Mouse (Mus musculus): ENCODE results near the gene Ptger4. TPM values are rescaled to one million over a fixed set of nuclear protein-coding genes. Genes with fewer than 3 reads are reported as not detected.
A peak's percentile ranks its signal among the peaks of the same experiment; 100 is the strongest.

Ptger4 gene
- polyA plus RNA-seq (2015; fragmentation: Nextera tagmentation; extraction: Ambion mirVana): 4.6 and 5.0 TPM in 2 replicates

DNA sequence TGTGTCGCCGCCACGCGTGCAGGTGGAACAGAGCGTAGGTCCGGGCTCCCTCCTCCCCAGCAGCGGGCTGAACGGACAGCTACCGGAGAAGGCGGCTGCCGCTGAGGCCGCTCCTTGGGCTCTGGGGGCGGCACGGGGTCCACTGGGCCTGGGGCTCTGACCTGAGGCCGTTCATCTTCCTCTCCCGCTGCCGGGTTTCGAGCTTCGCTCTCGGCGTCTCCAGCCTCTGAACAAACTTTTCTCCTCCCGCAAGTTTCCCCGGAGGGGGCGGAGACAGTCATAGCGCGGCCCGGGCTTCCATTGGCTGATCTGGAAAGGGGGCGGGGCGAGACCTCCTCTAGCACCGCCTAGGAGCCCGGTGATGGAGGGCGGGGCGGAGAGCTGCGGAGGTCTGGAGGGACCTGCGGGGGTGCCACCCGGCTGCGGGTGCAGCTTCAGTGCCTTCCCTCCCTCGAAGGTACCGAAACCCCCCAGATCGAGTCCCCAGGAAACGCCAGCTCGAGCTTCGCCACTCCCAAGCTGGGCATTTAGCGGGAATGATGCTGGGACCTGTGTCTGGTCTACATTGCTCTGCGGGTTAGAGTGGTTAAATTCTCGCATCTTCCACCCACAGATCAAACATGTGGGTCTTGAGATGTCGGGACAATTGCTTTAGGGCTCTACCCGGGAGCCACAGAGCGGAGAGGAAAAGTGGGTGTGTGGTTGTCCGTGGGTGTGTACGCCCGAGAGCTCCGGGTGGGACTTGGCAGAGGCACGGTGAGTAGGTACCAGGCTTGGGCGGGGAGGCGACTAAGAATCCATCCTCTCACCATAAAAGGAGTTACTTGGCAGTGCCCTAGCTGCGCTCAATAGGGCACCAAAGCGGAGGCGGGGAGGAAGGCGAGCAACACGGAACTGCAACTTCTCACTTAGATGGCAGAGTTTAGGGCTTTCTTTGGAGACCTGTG is at the start of gene Ptger4:
Gene Ptger4 (minus strand): TSS at position 229 of the 947 bp plus-strand sequence.
- under 1% methylated on average over 61 of the region's 61 CpGs for WGBS
- ATAC-seq (ENCODE audit: insufficient number of reproducible peaks, insufficient read depth, low FRiP score, low TSS enrichment, low read depth): peak; percentile 95
- H3K4me3 ChIP-seq: peak within 1 kb of the TSS; percentile 58
- peaks cover 56% of the 10 kb centered on the region for H3K27me3 ChIP-seq
- peak within 1 kb of the TSS; percentile 98 for H3K4me2 ChIP-seq
- no peaks in the 10 kb centered on the region for H3K9me3 ChIP-seq
- no peak within 1 kb of the TSS for H3K27ac ChIP-seq
- peak within 1 kb of the TSS; percentile 67 for H3K9ac ChIP-seq
- H3K4me1 ChIP-seq: peaks cover 17% of the 10 kb centered on the region
- H3K36me3 ChIP-seq: no peaks in the 10 kb centered on the region

DNA sequence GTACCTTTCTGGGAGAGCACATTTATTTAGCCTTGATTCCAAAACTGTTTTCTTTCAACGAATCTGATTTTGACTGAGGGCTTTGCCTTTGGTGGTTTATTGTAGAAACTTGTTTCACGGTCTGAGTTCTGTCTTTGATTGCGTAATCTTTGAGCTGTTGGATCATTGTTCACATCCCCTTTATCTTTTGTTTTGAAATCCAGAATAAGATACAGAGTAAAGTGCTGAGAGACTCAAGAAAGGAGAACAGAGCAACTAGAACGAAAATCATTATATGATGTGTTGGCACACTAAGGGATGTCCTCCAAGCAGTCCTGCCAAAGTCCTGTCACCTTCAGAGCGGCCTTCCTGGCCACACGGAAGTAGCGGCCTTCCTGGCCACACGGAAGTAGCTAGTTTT is 44.4 kb upstream of the Ptger4 start:
- no peak overlapping the region for H3K27ac ChIP-seq
- H3K4me3 ChIP-seq: no peak overlapping the region
- no peaks in the 10 kb centered on the region for H3K27me3 ChIP-seq
- H3K36me3 ChIP-seq: no peaks in the 10 kb centered on the region
- H3K9ac ChIP-seq: no peak overlapping the region
- H3K4me1 ChIP-seq: no peaks in the 10 kb centered on the region
- H3K9me3 ChIP-seq: no peaks in the 10 kb centered on the region
- no peak for ATAC-seq (ENCODE audit: insufficient number of reproducible peaks, insufficient read depth, low FRiP score, low TSS enrichment, low read depth)
- WGBS: 84% methylated on average over 8 of the region's 8 CpGs
- no peak overlapping the region for H3K4me2 ChIP-seq

DNA sequence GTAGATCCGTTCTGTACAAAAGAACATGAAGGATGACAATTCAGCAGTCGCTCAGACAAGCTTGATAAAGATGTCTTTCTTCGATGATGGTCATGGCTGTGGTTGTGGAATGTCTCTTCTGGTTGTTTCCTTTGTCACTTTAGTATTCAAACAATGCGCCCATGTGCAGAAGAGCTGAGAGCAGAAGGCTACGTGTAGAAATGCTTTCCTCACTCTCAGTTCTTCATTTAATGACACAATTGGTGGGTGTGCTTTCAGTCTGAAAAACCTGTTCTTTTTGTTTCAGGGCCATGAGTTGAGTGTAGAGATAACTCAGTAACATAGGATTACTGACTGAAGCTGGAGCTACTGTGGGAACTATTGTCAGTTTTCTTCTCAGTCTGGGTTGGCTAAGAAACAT is 43.1 kb upstream of the Ptger4 start:
- ATAC-seq (ENCODE audit: insufficient number of reproducible peaks, insufficient read depth, low FRiP score, low TSS enrichment, low read depth): no peak
- Histone ChIP-seq H3K4me3 (no peak overlapping the region), H3K4me2 (no peak overlapping the region), H3K27ac (no peak overlapping the region), H3K27me3 (no peaks in the 10 kb centered on the region), H3K4me1 (no peaks in the 10 kb centered on the region), H3K36me3 (no peaks in the 10 kb centered on the region), H3K9me3 (no peaks in the 10 kb centered on the region), H3K9ac (no peak overlapping the region)
- 86% methylated on average over 5 of the region's 5 CpGs for WGBS

DNA sequence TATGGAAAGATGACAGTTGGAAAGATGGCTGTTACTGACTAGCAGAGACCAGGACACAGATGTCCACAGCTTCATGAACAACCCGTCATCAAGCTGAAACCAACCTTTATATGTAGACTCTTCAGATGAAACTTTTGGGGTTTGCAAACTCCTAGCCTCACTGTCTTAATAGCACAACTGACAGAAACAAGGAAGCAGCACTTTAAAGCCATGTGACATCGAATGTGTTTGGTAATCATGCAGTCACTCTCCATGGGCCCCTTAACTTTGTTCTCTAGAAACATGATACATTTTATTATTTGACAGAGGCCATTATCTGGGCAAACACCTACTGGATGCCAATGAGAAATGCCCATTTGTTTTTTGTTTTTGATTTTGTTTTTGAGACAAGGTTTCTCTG is 37.3 kb upstream of the Ptger4 start:
- ATAC-seq (ENCODE audit: insufficient number of reproducible peaks, insufficient read depth, low FRiP score, low TSS enrichment, low read depth): no peak
- WGBS: 87% methylated on average over 2 of the region's 2 CpGs

DNA sequence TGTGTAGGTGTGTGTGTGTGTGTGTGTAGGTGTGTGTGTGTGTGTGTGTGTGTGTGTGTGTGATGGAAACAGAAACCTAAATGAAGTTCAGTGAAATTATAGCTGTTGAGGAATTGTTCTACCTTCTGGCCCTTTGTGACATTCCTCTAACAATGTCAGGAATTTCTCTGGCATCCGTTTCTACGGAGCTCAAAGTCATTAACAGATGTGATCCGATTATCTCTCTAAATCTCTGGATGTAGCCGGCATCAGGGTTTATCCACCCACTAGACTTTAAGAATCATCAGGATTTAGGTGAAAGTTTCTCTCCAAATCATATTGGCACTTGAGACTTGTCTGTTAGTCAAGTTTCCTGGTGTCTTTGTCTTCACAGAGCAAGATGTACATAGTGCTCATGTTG is 35.8 kb upstream of the Ptger4 start:
- H3K27ac ChIP-seq: no peak overlapping the region
- H3K4me2 ChIP-seq: no peak overlapping the region
- H3K9ac ChIP-seq: no peak overlapping the region
- no peak overlapping the region for H3K4me3 ChIP-seq
- no peak for ATAC-seq (ENCODE audit: insufficient number of reproducible peaks, insufficient read depth, low FRiP score, low TSS enrichment, low read depth)
- 45% methylated on average over 4 of the region's 4 CpGs for WGBS
- no peaks in the 10 kb centered on the region for H3K9me3 ChIP-seq
- H3K4me1 ChIP-seq: no peaks in the 10 kb centered on the region
- no peaks in the 10 kb centered on the region for H3K36me3 ChIP-seq
- no peaks in the 10 kb centered on the region for H3K27me3 ChIP-seq

More for the DNA sequence above, 37.3 kb upstream of the Ptger4 start:
- no peak overlapping the region for H3K9ac ChIP-seq
- H3K9me3 ChIP-seq: no peaks in the 10 kb centered on the region
- no peaks in the 10 kb centered on the region for H3K27me3 ChIP-seq
- H3K36me3 ChIP-seq: no peaks in the 10 kb centered on the region
- no peak overlapping the region for H3K4me2 ChIP-seq
- H3K4me3 ChIP-seq: no peak overlapping the region
- H3K4me1 ChIP-seq: no peaks in the 10 kb centered on the region
- H3K27ac ChIP-seq: no peak overlapping the region

DNA sequence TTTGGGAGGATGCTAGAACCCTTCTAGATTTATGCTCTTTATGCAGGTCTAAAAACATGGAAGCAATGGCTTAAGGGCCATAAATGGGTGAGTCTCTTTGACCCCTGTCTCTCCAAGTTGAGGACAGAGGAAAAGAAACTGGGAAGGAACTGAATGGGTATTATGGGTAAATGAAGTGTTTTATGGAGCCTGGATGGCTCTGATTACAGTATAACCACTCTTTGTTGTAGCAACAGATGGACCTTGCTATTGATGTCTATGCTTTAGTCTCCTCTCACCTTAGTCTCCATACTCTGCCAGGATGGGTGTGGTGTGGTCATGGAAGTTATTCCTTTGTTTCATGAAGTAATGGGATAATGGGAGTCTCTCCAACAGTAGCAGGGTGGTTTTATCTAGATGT is 34.5 kb upstream of the Ptger4 start:
- Histone ChIP-seq H3K27ac (no peak overlapping the region), H3K9me3 (no peaks in the 10 kb centered on the region), H3K36me3 (no peaks in the 10 kb centered on the region), H3K27me3 (no peaks in the 10 kb centered on the region), H3K4me3 (no peak overlapping the region), H3K9ac (no peak overlapping the region), H3K4me2 (no peak overlapping the region), H3K4me1 (no peaks in the 10 kb centered on the region)
- ATAC-seq (ENCODE audit: insufficient number of reproducible peaks, insufficient read depth, low FRiP score, low TSS enrichment, low read depth): no peak

DNA sequence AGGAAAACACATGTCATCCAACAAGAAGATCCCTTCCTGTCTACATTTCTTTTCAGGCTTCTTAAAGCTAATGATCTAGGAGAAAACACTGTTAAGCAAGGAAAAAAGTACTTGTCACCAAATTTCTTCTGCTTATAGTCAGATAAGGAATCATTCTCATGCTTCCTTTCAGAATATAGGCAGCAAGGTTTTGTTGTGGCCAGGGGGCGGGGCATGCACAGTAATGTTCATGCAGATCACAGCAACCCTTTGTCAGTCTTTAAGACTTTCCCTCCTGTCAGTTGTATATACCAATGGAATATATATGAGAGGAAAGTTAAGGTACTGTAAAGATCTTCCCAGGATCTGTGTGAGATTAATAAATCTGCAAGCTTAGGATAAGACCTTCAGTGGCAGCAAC is 30.0 kb upstream of the Ptger4 start:
- Histone ChIP-seq H3K27ac (no peak overlapping the region), H3K4me1 (no peaks in the 10 kb centered on the region), H3K4me3 (no peak overlapping the region), H3K4me2 (no peak overlapping the region), H3K36me3 (no peaks in the 10 kb centered on the region), H3K9ac (no peak overlapping the region), H3K9me3 (no peaks in the 10 kb centered on the region), H3K27me3 (no peaks in the 10 kb centered on the region)
- 86% methylated on average over 1 of the region's 1 CpGs for WGBS
- no peak for ATAC-seq (ENCODE audit: insufficient number of reproducible peaks, insufficient read depth, low FRiP score, low TSS enrichment, low read depth)

DNA sequence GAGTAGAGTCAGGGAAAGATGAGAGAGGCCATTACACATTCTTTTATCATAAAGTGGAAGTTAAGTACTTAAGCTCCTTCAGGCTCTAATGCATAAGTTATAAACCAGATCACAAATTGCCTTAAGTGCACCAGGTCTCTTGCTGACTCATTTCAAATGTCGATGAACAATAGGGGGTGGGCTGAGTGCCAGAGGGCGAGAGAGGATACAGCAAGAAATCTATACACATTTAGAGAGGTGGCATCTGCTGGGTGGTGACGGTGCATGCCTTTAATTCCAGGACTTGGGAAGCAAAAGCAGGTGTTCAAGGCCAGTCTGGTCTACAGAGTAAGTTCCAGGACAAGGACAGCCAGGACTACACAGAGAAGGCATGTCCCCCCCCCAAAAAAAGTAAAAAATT is 22.1 kb upstream of the Ptger4 start:
- no peak overlapping the region for H3K9ac ChIP-seq
- no peaks in the 10 kb centered on the region for H3K27me3 ChIP-seq
- ATAC-seq (ENCODE audit: insufficient number of reproducible peaks, insufficient read depth, low FRiP score, low TSS enrichment, low read depth): no peak
- WGBS: 58% methylated on average over 3 of the region's 3 CpGs
- H3K27ac ChIP-seq: no peak overlapping the region
- H3K9me3 ChIP-seq: no peaks in the 10 kb centered on the region
- no peaks in the 10 kb centered on the region for H3K4me1 ChIP-seq
- H3K4me2 ChIP-seq: no peak overlapping the region
- H3K36me3 ChIP-seq: no peaks in the 10 kb centered on the region
- no peak overlapping the region for H3K4me3 ChIP-seq

DNA sequence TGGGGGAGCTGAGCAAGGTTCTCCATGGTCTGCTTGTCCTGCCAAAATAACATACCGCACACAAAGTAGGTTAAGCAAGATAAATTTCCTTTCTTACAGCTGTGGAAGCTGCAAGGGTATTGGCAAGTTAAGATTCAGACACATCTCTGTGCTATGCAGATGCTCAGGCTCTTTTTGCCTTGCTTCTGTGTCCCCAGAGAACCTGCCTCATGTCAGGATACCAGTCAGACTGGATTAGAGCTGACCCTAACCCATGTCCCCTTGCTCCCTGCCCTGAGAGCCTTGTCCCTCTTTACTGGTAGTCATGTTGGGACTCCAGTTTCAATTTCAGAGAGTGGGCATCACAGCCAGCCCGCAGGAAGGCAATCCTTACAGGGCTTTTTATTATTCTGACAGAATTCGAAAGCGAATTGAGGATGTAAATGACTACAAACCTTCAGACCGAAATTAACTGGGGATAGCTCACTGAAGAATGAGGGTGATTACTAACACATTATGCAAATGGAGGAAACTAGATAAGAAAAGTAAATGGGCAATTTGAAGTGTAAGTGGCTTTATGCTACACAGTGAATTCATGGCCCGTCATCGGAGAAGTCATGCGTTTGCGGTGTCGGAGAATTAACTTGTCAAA is 19.0 kb upstream of the Ptger4 start:
- WGBS: 77% methylated on average over 10 of the region's 10 CpGs

DNA sequence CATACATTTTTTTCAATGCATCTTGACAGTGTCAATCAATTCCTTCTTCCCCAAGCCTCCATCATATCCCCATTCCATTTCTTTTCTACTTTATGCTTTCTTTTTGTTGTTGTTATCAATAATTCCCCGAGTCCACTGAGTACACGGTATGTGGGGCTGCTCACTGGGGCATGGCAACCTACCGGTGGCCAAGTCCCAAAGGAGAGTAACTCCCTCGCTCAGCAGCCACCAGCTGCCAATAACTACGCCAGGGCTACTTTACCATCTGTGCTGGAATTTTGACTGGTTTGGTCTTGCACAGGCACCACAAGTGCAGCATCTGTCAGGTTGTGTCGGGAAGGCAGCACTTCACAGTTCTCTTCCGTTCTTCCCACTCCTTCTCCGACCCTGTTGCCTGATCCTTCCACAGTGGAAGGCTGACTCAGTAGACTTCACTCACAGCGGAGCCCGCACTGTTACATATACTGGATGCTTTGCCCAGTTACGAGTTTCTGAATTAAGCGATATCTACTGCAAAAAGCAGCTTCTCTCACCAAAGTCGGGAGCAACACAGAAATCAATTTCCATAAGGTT is 18.2 kb upstream of the Ptger4 start:
- no peak for ATAC-seq (ENCODE audit: insufficient number of reproducible peaks, insufficient read depth, low FRiP score, low TSS enrichment, low read depth)
- H3K9ac ChIP-seq: no peak overlapping the region
- H3K9me3 ChIP-seq: no peaks in the 10 kb centered on the region
- no peaks in the 10 kb centered on the region for H3K36me3 ChIP-seq
- 0 out of 2 replicates have a peak, but pooled peaks cover 3% of the 10 kb centered on the region for H3K4me1 ChIP-seq
- no peaks in the 10 kb centered on the region for H3K27me3 ChIP-seq
- H3K4me2 ChIP-seq: no peak overlapping the region
- H3K4me3 ChIP-seq: no peak overlapping the region
- 86% methylated on average over 13 of the region's 13 CpGs for WGBS
- H3K27ac ChIP-seq: no peak overlapping the region

More for the DNA sequence above, 19.0 kb upstream of the Ptger4 start:
- no peaks in the 10 kb centered on the region for H3K9me3 ChIP-seq
- H3K4me2 ChIP-seq: no peak overlapping the region
- no peaks in the 10 kb centered on the region for H3K36me3 ChIP-seq
- no peak overlapping the region for H3K4me3 ChIP-seq
- 0 out of 2 replicates have a peak, but pooled peaks cover 3% of the 10 kb centered on the region for H3K4me1 ChIP-seq
- no peak overlapping the region for H3K27ac ChIP-seq
- no peaks in the 10 kb centered on the region for H3K27me3 ChIP-seq
- no peak overlapping the region for H3K9ac ChIP-seq
- no peak for ATAC-seq (ENCODE audit: insufficient number of reproducible peaks, insufficient read depth, low FRiP score, low TSS enrichment, low read depth)

DNA sequence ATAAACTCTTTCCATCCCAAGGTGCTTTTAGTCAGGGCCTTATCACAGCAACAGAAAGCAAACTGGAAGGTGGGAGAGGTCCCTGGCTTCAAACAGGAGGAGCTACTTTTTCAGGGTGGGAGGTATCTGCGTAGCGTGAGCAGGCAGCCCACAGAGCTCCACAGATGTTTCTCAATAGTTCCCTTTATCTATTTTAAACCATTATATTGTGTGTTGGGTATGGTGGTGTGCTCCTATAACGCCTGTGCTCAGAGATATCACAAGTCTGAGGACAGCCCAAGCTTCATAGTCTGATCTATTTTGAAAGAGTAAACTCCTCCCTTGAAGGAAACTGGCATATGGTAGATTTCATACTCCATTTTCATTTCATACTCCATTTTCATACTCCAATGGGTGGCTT is 17.0 kb upstream of the Ptger4 start:
- no peaks in the 10 kb centered on the region for H3K36me3 ChIP-seq
- H3K4me1 ChIP-seq: 0 out of 2 replicates have a peak, but pooled peaks cover 3% of the 10 kb centered on the region
- ATAC-seq (ENCODE audit: insufficient number of reproducible peaks, insufficient read depth, low FRiP score, low TSS enrichment, low read depth): no peak
- H3K4me3 ChIP-seq: no peak overlapping the region
- H3K9ac ChIP-seq: no peak overlapping the region
- no peaks in the 10 kb centered on the region for H3K27me3 ChIP-seq
- H3K4me2 ChIP-seq: no peak overlapping the region
- H3K27ac ChIP-seq: no peak overlapping the region
- H3K9me3 ChIP-seq: no peaks in the 10 kb centered on the region
- WGBS: 82% methylated on average over 3 of the region's 3 CpGs
